Mouse (Mus musculus) megakaryocyte, embryonic 14.5 days (primary cell): ENCODE data around the gene Snx3.

Source experiments
- FLI1 ChIP-seq: IDR thresholded peaks from 2 replicates; pipeline ENCODE4 v1.6.1; 2012; ENCODE audit warnings: low read length, inconsistent platforms, mixed read lengths
- GATA1 ChIP-seq: IDR thresholded peaks from 3 replicates; pipeline ENCODE4 v1.6.1; 2012; ENCODE audit warnings: mixed read lengths, low read length, inconsistent platforms, borderline replicate concordance

GRCm38 (mm10) chr10:42514125-42514524, 12.3 kb downstream of the Snx3 start:
- TF ChIP-seq GATA1 (no peak), FLI1 (no peak)
